Mouse (Mus musculus): ENCODE results near the gene Jakmip3. TPM values are rescaled to one million over a fixed set of nuclear protein-coding genes. Genes with fewer than 3 reads are reported as not detected.

The Jakmip3 gene
- total RNA-seq, 2 experiments from 2014 or later = 46.4 to 47.8 TPM

Other genes starting within 250 kb of the Jakmip3 start
- gene Ppp2r2d, start 94.7 kb upstream of the Jakmip3 start, total RNA-seq (2021) = 10 to 100 TPM; 63.0 to 64.0 TPM
- 10 to 100 TPM; 40.7 to 41.7 TPM for gene Mapk1ip1, start 94.5 kb upstream of the Jakmip3 start, total RNA-seq (2021)
- 100 to 1,000 TPM; 103 to 113 TPM for gene Bnip3, start 31.2 kb upstream of the Jakmip3 start, total RNA-seq (2021)
- gene Dpysl4, start 145.3 kb downstream of the Jakmip3 start, total RNA-seq (2021) = 10 to 100 TPM; 43.9 to 44.7 TPM